Mouse (Mus musculus): ENCODE data around the gene Acer1.

DNA sequence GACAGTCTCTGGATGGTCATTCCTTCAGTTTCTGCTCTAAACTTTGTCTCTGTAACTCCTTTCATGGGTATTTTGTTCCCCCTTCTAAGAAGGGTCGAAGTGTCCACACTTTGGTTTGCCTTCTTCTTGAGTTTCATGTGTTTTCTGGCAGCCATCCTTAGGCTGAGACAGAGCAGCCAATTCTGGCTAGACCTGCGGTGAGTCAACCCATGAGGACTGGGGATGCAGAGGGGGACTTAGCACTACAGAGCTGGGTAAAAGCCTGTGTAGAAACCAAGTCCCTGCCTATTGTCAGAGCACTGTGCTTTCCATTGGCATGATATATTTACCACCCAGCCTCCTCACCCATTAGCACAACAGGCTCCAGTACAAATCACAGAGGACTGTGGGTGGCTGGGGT, 64.8 kb downstream of the Acer1 start:
- TF ChIP-seq FLI1 (IDR thresholded peaks at IDR 0.05; ENCODE audit: low read length) (no peak), GATA1 (IDR thresholded peaks at IDR 0.05; ENCODE audit: borderline replicate concordance, low read length) (no peak)

Measured in megakaryocyte, embryonic 14.5 days (primary cell).